Mouse (Mus musculus) neural tube, postnatal 0 days (tissue): ENCODE results near the gene Rp2. TPM values are rescaled to one million over a fixed set of nuclear protein-coding genes. Genes with fewer than 3 reads are reported as not detected.

Source experiments
- polyA plus RNA-seq: library from polyadenylated mRNA; unstranded; fragments of >200 nt; fragmentation: Nextera tagmentation; extraction: Ambion mirVana; gene quantifications from 2 replicates; pipeline ENCODE4 v1.2.1, GENCODE M21; 2015

The Rp2 gene
- polyA plus RNA-seq = 9.1 and 9.8 TPM in 2 replicates

DNA sequence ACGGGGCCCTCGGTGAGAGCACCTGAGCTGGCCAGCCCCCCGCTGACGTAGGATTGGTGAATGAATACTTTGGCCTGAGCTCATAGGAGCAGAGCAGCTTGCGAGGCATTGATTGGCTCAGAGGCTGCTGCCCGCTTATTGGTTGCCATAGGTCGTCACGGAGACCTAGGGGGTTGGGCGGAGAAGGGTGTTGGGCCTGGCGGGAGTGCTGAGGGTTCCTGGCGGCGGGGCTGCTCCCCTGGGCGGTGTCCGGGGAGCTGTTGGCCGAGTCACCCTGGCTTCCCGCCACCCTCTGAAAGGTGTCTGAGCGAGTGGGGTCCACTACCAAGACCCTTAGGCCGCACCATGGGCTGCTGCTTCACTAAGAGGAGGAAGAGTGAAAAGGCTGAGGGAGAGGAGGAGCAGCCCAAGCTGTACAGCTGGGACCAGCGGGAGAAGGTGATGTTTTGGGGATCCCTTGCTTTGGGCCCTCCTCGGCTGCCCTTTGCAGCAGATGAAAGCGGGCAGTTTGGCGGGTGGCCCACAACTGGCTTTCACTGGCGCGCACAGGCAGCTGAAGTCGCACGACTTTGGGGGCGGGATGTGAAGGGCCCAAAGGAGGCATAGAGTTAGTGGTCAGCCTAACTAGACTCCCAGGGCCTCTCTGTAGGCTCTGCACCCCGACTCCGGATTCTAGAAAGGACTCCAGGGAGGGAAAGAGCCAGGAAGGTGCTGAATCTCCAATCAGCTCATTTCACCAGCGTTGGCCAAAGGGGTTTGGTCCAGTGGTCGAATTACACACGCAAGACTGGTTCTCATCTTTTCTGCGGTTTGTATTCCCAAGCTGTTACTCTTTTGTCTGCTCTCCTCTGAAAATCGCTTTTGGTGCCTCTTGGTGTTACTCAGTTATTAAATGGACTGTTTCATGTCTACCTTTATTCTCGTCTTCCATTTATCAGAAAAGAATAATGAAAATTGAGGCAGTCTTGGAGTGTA is at the start of gene Rp2:
Rp2 (plus strand) TSS at position 91 of the 975 bp plus-strand sequence.

GRCm38 (mm10) chrX:20425140-20425838 is 61.0 kb downstream of the Rp2 start, which contains the start of gene Jade3:
Jade3 (plus strand) TSS chrX:20425688.

Other genes with a start within 250 kb of the Rp2 start
- gene Slc9a7, start 72.7 kb upstream of the Rp2 start, polyA plus RNA-seq = 11.6 and 15.6 TPM in 2 replicates
- gene Jade3, start 61.2 kb downstream of the Rp2 start, polyA plus RNA-seq = 2.0 and 2.2 TPM in 2 replicates
- gene Rgn, start 185.3 kb downstream of the Rp2 start, polyA plus RNA-seq = 1.1 and 1.3 TPM in 2 replicates